Mouse (Mus musculus): Measurements from ENCODE around the gene Hist1h4f.

Gene Hist1h4f

GRCm38 (mm10) chr13:23533560-23534367 lies 17.7 kb downstream of the Hist1h4f start, which contains the start of gene Hist1h2af:
TSS of gene Hist1h2af (plus strand) at chr13:23533906.
- DNase-seq (ENCODE audit: low spot score), result peak; percentile 63

- no peak for DNase-seq (ENCODE audit: low spot score)
These were observed 19.0 kb downstream of the Hist1h4f start for GRCm38 (mm10) chr13:23532262-23533075.

GRCm38 (mm10) chr13:23530901-23531875 lies 20.3 kb downstream of the Hist1h4f start, which contains the start of gene Hist1h4h:
TSS of gene Hist1h4h (plus strand) at chr13:23531050.
- peak; percentile 95 for DNase-seq (ENCODE audit: low spot score)

- DNase-seq (ENCODE audit: low spot score), result no peak
These were observed 21.1 kb downstream of the Hist1h4f start for GRCm38 (mm10) chr13:23530181-23530900.

- no peak for DNase-seq (ENCODE audit: low spot score)
These were observed 21.8 kb downstream of the Hist1h4f start for GRCm38 (mm10) chr13:23529480-23530165.

DNA sequence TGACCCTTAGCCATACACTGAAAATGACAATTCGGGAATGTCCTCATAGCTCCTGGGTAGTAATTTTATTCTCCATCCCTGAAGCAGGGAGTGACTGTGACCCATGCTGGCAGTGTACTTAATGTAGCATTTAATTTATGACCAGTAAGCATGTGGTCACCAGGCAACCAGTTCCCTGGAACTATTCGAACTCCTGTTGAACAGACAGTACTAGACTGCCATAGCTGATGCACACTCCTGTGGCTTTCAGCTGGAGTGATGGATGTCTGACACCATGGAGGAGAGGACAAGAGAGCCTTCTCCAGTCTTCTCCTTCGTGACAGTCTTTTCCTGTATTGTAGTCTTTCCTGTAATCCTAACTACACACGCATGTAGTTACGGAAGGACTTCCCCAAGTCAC lies 22.4 kb downstream of the Hist1h4f start:
- DNase-seq (ENCODE audit: low spot score), result no peak

GRCm38 (mm10) chr13:23526312-23526711 lies 25.1 kb downstream of the Hist1h4f start:
- peak; percentile 75 for DNase-seq (ENCODE audit: low spot score)

DNA sequence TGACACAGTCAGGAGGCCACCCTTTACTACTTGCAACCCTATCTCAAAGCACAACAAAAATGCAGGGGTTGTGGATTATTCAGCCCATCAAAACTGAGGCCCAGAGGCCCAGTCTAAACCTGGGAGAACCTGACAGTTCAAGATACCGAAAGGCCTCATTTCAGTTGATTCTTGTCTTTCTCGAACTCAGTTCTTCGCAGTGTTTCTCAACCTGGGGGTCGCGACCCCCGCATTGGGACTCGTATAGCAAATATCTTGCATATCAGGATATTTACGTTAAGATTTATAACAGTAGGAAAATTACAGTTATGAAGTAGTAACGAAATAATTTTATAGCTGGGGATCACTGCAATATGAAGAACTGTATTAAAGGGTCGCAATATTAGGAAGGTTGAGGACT lies 25.5 kb downstream of the Hist1h4f start:
- DNase-seq (ENCODE audit: low spot score), result no peak

- peak; percentile 61 for DNase-seq (ENCODE audit: low spot score)
These were observed 26.8 kb downstream of the Hist1h4f start for GRCm38 (mm10) chr13:23524654-23525053.

GRCm38 (mm10) chr13:23523976-23524375 lies 27.5 kb downstream of the Hist1h4f start:
- DNase-seq (ENCODE audit: low spot score), result no peak

GRCm38 (mm10) chr13:23521703-23522102 lies 29.7 kb downstream of the Hist1h4f start:
- DNase-seq (ENCODE audit: low spot score), result peak; percentile 51

DNA sequence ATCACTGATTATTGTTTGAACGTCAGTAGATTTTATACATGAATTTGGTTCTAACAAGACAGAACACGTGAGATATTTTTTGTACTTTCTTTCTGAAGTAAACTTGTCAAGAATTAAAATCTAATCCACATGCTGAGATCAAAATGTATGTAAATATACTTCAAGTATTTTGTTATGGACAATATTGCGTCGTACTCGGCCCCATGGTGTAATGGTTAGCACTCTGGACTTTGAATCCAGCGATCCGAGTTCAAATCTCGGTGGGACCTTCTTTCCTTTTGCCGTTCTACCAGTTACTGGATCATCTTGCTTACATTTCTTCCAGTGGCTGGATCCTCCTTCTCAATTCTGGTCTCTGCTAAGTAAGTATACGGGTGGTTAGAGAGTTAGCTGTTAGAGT lies 32.0 kb downstream of the Hist1h4f start:
- DNase-seq (ENCODE audit: low spot score), result peak; percentile 53

DNA sequence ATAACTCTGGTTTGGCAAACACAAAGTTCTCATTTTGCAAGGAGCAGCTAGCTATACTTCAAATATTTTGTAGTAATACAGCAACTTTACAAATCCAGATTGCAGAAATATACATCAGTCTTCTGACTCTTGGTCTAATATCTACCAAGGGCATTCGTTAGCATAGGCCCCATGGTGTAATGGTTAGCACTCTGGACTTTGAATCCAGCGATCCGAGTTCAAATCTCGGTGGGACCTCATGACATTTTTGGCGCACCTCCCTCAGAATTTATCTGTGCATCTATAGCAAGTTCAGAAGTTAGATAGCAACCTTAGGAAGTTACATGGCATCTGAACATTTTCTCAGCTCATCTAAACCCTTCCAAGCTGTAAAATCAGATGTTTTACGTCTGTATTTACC lies 32.6 kb downstream of the Hist1h4f start:
- DNase-seq (ENCODE audit: low spot score), result peak; percentile 40

DNA sequence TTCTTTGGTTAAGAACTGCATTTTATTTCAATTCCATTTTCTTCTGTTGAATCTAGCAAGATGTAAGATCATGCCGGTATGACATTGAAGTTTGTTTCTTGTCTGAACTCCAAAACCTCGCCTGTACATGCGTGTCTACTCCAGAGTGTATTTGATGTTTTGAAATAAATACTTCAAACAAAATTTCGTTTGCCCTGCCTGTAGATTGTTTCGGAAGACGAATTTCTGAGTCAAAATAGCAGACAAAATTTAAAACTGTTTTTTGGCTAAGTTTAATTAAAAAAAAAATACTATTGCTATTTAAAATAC lies 33.2 kb downstream of the Hist1h4f start:
- DNase-seq (ENCODE audit: low spot score), result no peak

DNA sequence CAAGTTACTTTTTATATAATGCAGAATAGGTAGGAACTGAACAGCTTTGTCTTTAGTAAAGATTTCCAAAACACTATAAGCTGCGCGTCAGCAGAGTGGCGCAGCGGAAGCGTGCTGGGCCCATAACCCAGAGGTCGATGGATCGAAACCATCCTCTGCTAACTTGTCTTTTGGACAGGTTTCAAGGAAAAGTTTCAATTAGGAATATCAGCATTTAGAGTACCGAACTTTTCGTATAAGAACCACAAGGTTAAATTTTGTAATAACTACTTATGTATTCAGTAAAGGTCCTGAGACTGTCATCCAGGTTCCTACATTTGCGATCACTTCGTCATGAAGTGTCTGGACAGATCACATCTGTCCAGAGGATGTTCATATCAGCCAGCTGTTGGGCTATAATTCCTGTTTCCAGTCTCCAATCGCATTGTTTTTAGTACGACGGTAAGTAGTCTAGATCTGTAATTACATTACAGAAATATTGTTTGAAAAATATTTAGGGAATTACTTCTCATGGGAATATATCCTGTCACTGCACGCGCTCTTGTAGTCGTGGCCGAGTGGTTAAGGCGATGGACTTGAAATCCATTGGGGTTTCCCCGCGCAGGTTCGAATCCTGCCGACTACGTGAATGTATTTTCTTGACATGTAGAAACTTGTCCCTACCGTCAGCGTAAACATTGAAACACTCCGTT lies 33.7 kb downstream of the Hist1h4f start:
- DNase-seq (ENCODE audit: low spot score), result peak; percentile 72

DNA sequence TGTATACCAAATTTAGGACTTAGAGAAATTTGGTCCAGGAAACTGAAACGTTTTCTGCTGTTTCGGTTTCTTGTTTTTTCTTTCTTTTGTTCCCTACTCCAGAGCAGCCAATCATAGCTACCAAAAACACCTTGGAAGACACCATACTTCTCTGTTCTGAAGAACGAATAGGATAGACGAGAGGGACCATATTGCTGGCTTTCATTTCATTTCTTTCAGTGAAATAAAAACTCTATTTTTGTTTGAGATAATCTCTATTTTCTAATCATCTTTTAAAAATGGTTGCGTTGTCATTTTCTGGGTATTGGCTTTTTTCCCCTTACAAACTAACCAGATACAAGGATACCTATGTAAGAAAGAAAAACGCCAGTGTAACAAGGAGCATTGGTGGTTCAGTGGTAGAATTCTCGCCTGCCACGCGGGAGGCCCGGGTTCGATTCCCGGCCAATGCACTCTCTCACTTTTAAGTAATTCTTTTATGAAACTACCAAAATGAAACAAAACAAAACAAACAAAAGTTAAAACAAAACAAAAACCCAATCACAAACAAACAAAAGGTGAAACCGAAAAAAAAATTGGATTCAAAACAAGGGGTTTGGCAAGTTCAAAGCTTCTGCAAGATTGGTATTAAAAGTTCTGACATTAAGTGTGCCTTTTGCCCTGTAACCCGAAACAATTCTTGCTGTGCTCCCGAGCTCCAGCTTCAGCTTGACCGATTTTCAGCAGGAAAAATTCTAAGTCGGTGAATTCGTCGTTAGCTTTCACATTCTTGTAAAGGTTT lies 34.4 kb downstream of the Hist1h4f start:
- no peak for DNase-seq (ENCODE audit: low spot score)

GRCm38 (mm10) chr13:23515826-23516620 lies 35.4 kb downstream of the Hist1h4f start:
- no peak for DNase-seq (ENCODE audit: low spot score)

DNA sequence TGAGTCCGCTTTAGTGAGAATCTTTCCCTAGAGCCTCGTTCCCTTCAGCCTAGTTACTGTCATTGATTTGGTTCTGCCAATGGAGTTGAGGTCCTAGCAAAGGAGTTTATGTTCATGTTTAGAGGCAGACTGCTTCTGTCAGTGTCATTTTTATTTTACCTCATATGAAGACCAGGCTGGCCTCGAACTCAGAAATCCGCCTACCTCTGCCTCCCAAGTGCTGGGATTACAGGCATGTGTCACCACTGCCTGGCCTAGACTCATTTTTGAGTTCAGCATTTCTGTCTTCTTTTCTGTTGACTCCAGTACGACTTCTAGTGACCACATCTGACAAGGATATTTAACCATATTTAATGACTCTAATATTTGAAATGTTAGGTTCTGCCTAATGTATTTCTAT lies 36.2 kb downstream of the Hist1h4f start:
- DNase-seq (ENCODE audit: low spot score), result no peak

Data from ovary, adult 18-20 months (tissue).